Mouse (Mus musculus) liver, postnatal 0 days (tissue): Measurements from ENCODE around the gene Ak3. TPM values are rescaled to one million over a fixed set of nuclear protein-coding genes. Genes with fewer than 3 reads are reported as not detected.

ENCODE experiments used
- ATAC-seq: fragments of 200-750 bp; cut with Nextera tagmentation; 2 replicates; pipeline ENCODE4 v1.8.0; 2017; ENCODE audit warnings: mild to moderate bottlenecking, moderate library complexity
- DNase-seq: peaks from one replicate; pipeline ENCODE4 v3.0.0-alpha.2; 2016
- H3K27ac ChIP-seq: fragments of 300-500 bp; sonication (generic); 2 replicates; pipeline ENCODE4 v1.5.1; 2014; ENCODE audit warnings: antibody characterized with exemption, moderate library complexity, mild to moderate bottlenecking, low read depth
- H3K27me3 ChIP-seq: fragments of 300-500 bp; sonication (generic); 2 replicates; pipeline ENCODE4 v1.6.1; 2014; ENCODE audit warnings: low read length, control low read depth, mixed read lengths; ENCODE audit not compliant: insufficient read depth
- H3K36me3 ChIP-seq: fragments of 300-500 bp; sonication (generic); replicated peaks from 2 replicates; pipeline ENCODE4 v1.6.1; 2014; ENCODE audit warnings: mild to moderate bottlenecking, control low read depth, low read length, moderate library complexity, mixed read lengths; ENCODE audit not compliant: insufficient read depth
- H3K4me1 ChIP-seq: fragments of 300-500 bp; sonication (generic); 2 replicates; pipeline ENCODE4 v1.6.1; 2014; ENCODE audit warnings: antibody characterized with exemption, mild to moderate bottlenecking, control low read depth; ENCODE audit not compliant: insufficient read depth
- H3K4me2 ChIP-seq: fragments of 300-500 bp; sonication (generic); 2 replicates; pipeline ENCODE4 v1.6.1; 2014; ENCODE audit warnings: low read depth, mild to moderate bottlenecking, low read length, moderate library complexity, mixed read lengths
- H3K4me3 ChIP-seq: fragments of 300-500 bp; sonication (generic); 2 replicates; pipeline ENCODE4 v1.5.1; 2014; ENCODE audit warnings: low read depth, low read length
- H3K9ac ChIP-seq: fragments of 300-500 bp; sonication (generic); replicated peaks from 2 replicates; pipeline ENCODE4 v1.6.1; 2014; ENCODE audit warnings: mild to moderate bottlenecking, moderate library complexity
- H3K9me3 ChIP-seq: fragments of 300-500 bp; sonication (generic); 2 replicates; pipeline ENCODE4 v1.6.1; 2016; ENCODE audit warnings: mild to moderate bottlenecking, control low read depth, low read length, mixed read lengths
- CTCF ChIP-seq: sonication (generic); IDR thresholded peaks from 2 replicates; pipeline ENCODE4 v1.5.1; 2016; ENCODE audit warnings: antibody characterized with exemption, low read depth
- EP300 ChIP-seq: IDR thresholded peaks from 2 replicates; pipeline ENCODE4 v1.6.1; 2016; ENCODE audit warnings: antibody characterized with exemption, low read depth, mild to moderate bottlenecking
- WGBS: fragments of 180-500 bp; shearing (Covaris S2); extraction: QIAGEN DNeasy Blood & Tissue Kit; methylation state at CpG from one replicate; pipeline ENCODE4 v1.1.7; 2014; ENCODE audit not compliant: insufficient replicate concordance; 5-methylcytosine and 5-hydroxymethylcytosine counted together
- polyA plus RNA-seq: library from polyadenylated mRNA; unstranded; fragments of >200 nt; fragmentation: Nextera tagmentation; extraction: Ambion mirVana; gene quantifications from 2 replicates; pipeline ENCODE4 v1.2.1, GENCODE M21; 2015

Ak3 gene
- polyA plus RNA-seq, 1 experiment from 2014 or later, result 48.1 TPM

GRCm38 (mm10) chr19:29064451-29065102 is 16.8 kb upstream of the Ak3 start:
- Histone ChIP-seq H3K9me3 (no peaks in the 10 kb centered on the region), H3K27me3 (no peaks in the 10 kb centered on the region), H3K27ac (peak overlapping the region; percentile 86), H3K4me2 (peak overlapping the region; percentile 61), H3K4me3 (peak overlapping the region; percentile 25), H3K9ac (peak overlapping the region; percentile 54), H3K36me3 (no peaks in the 10 kb centered on the region), H3K4me1 (peaks cover 28% of the 10 kb centered on the region)
- DNase-seq (peak; percentile 84), ATAC-seq (peak; percentile 88)
- TF ChIP-seq EP300, result peak; percentile 99
- peak; percentile 37 for TF ChIP-seq CTCF
- 20% methylated on average over 9 of the region's 9 CpGs for WGBS

- Histone ChIP-seq H3K9ac (peak overlapping the region; percentile 54), H3K4me3 (peak overlapping the region; percentile 25)
- TF ChIP-seq EP300, result no peak
- TF ChIP-seq CTCF, result peak; percentile 99
Observed at GRCm38 (mm10) chr19:29063577-29064363, 16.0 kb upstream of the Ak3 start.

GRCm38 (mm10) chr19:29063009-29063408 is 15.2 kb upstream of the Ak3 start:
- no peaks in the 10 kb centered on the region for H3K27me3 ChIP-seq
- TF ChIP-seq EP300 (no peak), CTCF (no peak)
- no peak overlapping the region for H3K4me3 ChIP-seq
- no peak overlapping the region for H3K4me2 ChIP-seq
- no peak overlapping the region for H3K9ac ChIP-seq
- H3K36me3 ChIP-seq, result no peaks in the 10 kb centered on the region
- peaks cover 15% of the 10 kb centered on the region for H3K4me1 ChIP-seq
- WGBS, result 70% methylated on average over 5 of the region's 5 CpGs
- DNase-seq (no peak), ATAC-seq (no peak)
- H3K9me3 ChIP-seq, result no peaks in the 10 kb centered on the region
- no peak overlapping the region for H3K27ac ChIP-seq

More at GRCm38 (mm10) chr19:29063577-29064363, 16.0 kb upstream of the Ak3 start:
- WGBS, result 11% methylated on average over 18 of the region's 18 CpGs
- H3K4me1 ChIP-seq, result peaks cover 20% of the 10 kb centered on the region
- peak; percentile 66 for ATAC-seq
- no peaks in the 10 kb centered on the region for H3K9me3 ChIP-seq
- peak overlapping the region; percentile 86 for H3K27ac ChIP-seq
- peak; percentile 99 for DNase-seq
- H3K27me3 ChIP-seq, result no peaks in the 10 kb centered on the region
- H3K36me3 ChIP-seq, result no peaks in the 10 kb centered on the region
- peak overlapping the region; percentile 61 for H3K4me2 ChIP-seq

GRCm38 (mm10) chr19:29060299-29060698 is 12.5 kb upstream of the Ak3 start:
- DNase-seq (no peak), ATAC-seq (no peak)
- H3K9me3 ChIP-seq, result no peaks in the 10 kb centered on the region
- H3K4me3 ChIP-seq, result no peak overlapping the region
- peaks cover 5% of the 10 kb centered on the region for H3K4me1 ChIP-seq
- no peak overlapping the region for H3K9ac ChIP-seq
- no peak for TF ChIP-seq CTCF
- no peak for TF ChIP-seq EP300
- no peak overlapping the region for H3K27ac ChIP-seq
- H3K36me3 ChIP-seq, result no peaks in the 10 kb centered on the region
- WGBS, result 66% methylated on average over 6 of the region's 6 CpGs
- no peak overlapping the region for H3K4me2 ChIP-seq
- H3K27me3 ChIP-seq, result no peaks in the 10 kb centered on the region

- ATAC-seq (no peak), DNase-seq (no peak)
- Histone ChIP-seq H3K36me3 (no peaks in the 10 kb centered on the region), H3K27me3 (no peaks in the 10 kb centered on the region), H3K4me3 (no peak overlapping the region), H3K4me2 (no peak overlapping the region), H3K9ac (no peak overlapping the region), H3K27ac (no peak overlapping the region), H3K9me3 (no peaks in the 10 kb centered on the region), H3K4me1 (0 out of 2 replicates have a peak, but pooled peaks cover 2% of the 10 kb centered on the region)
- TF ChIP-seq EP300 (no peak), CTCF (peak; percentile 40)
- WGBS, result 72% methylated on average over 2 of the region's 2 CpGs
Observed at GRCm38 (mm10) chr19:29059688-29060087, 11.9 kb upstream of the Ak3 start.

GRCm38 (mm10) chr19:29058741-29059140 is 11.0 kb upstream of the Ak3 start:
- Histone ChIP-seq H3K36me3 (no peaks in the 10 kb centered on the region), H3K27ac (no peak overlapping the region), H3K4me2 (no peak overlapping the region), H3K27me3 (no peaks in the 10 kb centered on the region), H3K9ac (no peak overlapping the region), H3K4me3 (no peak overlapping the region), H3K4me1 (no peaks in the 10 kb centered on the region), H3K9me3 (no peaks in the 10 kb centered on the region)
- ATAC-seq (no peak), DNase-seq (no peak)
- 63% methylated on average over 5 of the region's 5 CpGs for WGBS
- TF ChIP-seq CTCF (no peak), EP300 (no peak)
